Comparison of ENCODE assay signal across 31 mouse cellular contexts in the genomic region with DNA sequence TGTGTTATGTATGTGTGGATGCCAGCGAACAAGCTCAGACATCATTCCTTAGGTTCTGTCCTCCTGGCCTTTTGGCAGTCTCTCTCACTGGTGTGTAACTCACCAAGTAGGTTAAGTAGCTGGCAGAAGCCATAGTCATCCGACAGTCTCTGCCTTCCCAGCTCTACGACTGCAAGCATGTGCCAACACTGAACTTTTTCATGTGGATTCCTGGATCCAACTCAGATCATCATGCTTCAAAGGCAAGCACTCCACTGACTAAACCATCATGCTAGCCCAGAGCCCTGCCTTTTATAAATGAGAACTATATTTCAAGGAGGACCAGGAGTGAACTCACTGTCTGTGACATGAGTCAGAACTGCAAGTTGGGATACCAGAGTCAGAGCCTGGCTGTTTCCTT. TPM values are rescaled to one million over a fixed set of nuclear protein-coding genes. Genes with fewer than 3 reads are reported as not detected.
A peak's percentile ranks its signal among the peaks of the same experiment; 100 is the strongest.
DNase-seq lines count a peak whose midpoint lies in the region; ATAC-seq and TF ChIP-seq lines count a peak whose summit lies in the region.
"Had no signal": no experiment of that assay in that cellular context is flagged by ENCODE, and none has a peak within 500 bp of the region (broad histone marks: within the 10 kb centered on the region; RNA-seq: fewer than 3 reads in every experiment).

No protein-coding gene starts in this region.

- H3K9me3 ChIP-seq in kidney, embryonic 14.5 days (ENCODE audit: control insufficient read depth, low read length): no peaks in the 10 kb centered on the region
- H3K9me3 ChIP-seq: embryonic facial prominence, embryonic 13.5 days; embryonic facial prominence, embryonic 15.5 days; forebrain, embryonic 10.5 days; forebrain, embryonic 12.5 days had no signal

- no peaks in the 10 kb centered on the region for H3K36me3 ChIP-seq in kidney, embryonic 14.5 days (ENCODE audit: control insufficient read depth, insufficient read depth, low read length)
- H3K36me3 ChIP-seq: embryonic facial prominence, embryonic 13.5 days; embryonic facial prominence, embryonic 15.5 days; forebrain, embryonic 10.5 days; forebrain, embryonic 12.5 days had no signal

- H3K9ac ChIP-seq in kidney, embryonic 14.5 days (ENCODE audit: low read depth, low read length): no peak overlapping the region
- H3K9ac ChIP-seq: embryonic facial prominence, embryonic 13.5 days; embryonic facial prominence, embryonic 15.5 days; forebrain, embryonic 12.5 days had no signal

- peak; percentile 78 for DNase-seq in heart, adult 11 months
- no peak for DNase-seq in heart, postnatal 4 days
- DNase-seq in 3T3-L1 (ENCODE audit: low read depth, low spot score) (peak; percentile 74), Patski (ENCODE audit: low read depth, low spot score) (peak; percentile 19)
- peak; percentile 34 for DNase-seq in fat pad, adult 2 months (ENCODE audit: extremely low read depth, low read depth, low spot score)
- DNase-seq in layer of hippocampus, postnatal 36 days: no peak
- no peak for DNase-seq in lung, postnatal 25 days (ENCODE audit: low spot score)
- DNase-seq: adrenal gland, adult 2 months; adrenal gland, postnatal 10 days; adrenal gland, postnatal 25 days; cerebellum, adult 11 months; cerebellum, adult 18-20 months; cerebellum, adult 8-10 months; cerebellum, adult 9-11 months; cerebellum, postnatal 14 days; cerebellum, postnatal 36 days; embryo, embryonic 11 days had no signal

- H3K4me2 ChIP-seq in kidney, embryonic 14.5 days (replicated peaks; ENCODE audit: low read depth, low read length): no peak overlapping the region
- H3K4me2 ChIP-seq: embryonic facial prominence, embryonic 13.5 days; embryonic facial prominence, embryonic 15.5 days; forebrain, embryonic 12.5 days had no signal

- CTCF ChIA-PET in Patski (lab: Charles Lee): interaction anchor here (0.8 to 2.5 kb wide), 2 partner anchors 78 to 101 kb away, joined by 3 to 7 read pairs; no protein-coding TSS in a partner anchor

- H3K27ac ChIP-seq in kidney, embryonic 14.5 days (ENCODE audit: low read depth, low read length): no peak overlapping the region
- H3K27ac ChIP-seq: embryonic facial prominence, embryonic 13.5 days; embryonic facial prominence, embryonic 15.5 days; forebrain, embryonic 10.5 days; forebrain, embryonic 12.5 days had no signal

- ATAC-seq in Patski: peak; percentile 56
- no peak for ATAC-seq in kidney, embryonic 14.5 days (ENCODE audit: low FRiP score, low TSS enrichment)
- ATAC-seq: forebrain, embryonic 14.5 days; forebrain, embryonic 16.5 days had no signal

- no peaks in the 10 kb centered on the region for H3K4me1 ChIP-seq in kidney, embryonic 14.5 days (ENCODE audit: control insufficient read depth, insufficient read depth, low read length)
- H3K4me1 ChIP-seq: embryonic facial prominence, embryonic 13.5 days; forebrain, embryonic 10.5 days; forebrain, embryonic 12.5 days had no signal

- H3K27me3 ChIP-seq in Patski: no peaks in the 10 kb centered on the region
- no peaks in the 10 kb centered on the region for H3K27me3 ChIP-seq in kidney, embryonic 14.5 days (ENCODE audit: control insufficient read depth, insufficient read depth, low read length)
- H3K27me3 ChIP-seq: embryonic facial prominence, embryonic 13.5 days; embryonic facial prominence, embryonic 15.5 days; forebrain, embryonic 12.5 days had no signal

- POLR2A ChIA-PET in Patski (lab: Charles Lee): no interaction called here

- in situ Hi-C loops in Patski (cut with MboI; ENCODE audit: low pct_unique_long_range_greater_than_20kb): no loop called here

- WGBS in kidney, embryonic 14.5 days: 89% methylated on average over 3 of the region's 3 CpGs

- no peak for TF ChIP-seq CTCF in Patski (IDR thresholded peaks at IDR 0.05)

- H3K4me3 ChIP-seq in kidney, embryonic 14.5 days (ENCODE audit: low read length): no peak overlapping the region
- H3K4me3 ChIP-seq: embryonic facial prominence, embryonic 13.5 days; embryonic facial prominence, embryonic 15.5 days; forebrain, embryonic 10.5 days; forebrain, embryonic 12.5 days had no signal

RNA-seq across cellular contexts. Expression of a gene that starts 16.1 kb away (rescaled TPM):
- under 1 TPM; 0.41 to 0.43 TPM for total RNA-seq in heart, postnatal 4 days (2021)
- not detected for polyA plus RNA-seq in Patski (2021)
- total RNA-seq in layer of hippocampus, postnatal 36 days (2021): not detected
- polyA plus RNA-seq in kidney, embryonic 14.5 days (2014; fragmentation: Nextera tagmentation; extraction: Ambion mirVana): 9.7 and 10.4 TPM in 2 replicates
- total RNA-seq: common myeloid progenitor, adult 5-6 weeks; ES-E14; MEL had no signal
- polyA plus RNA-seq: embryonic facial prominence, embryonic 11.5 days; forebrain, embryonic 10.5 days; forebrain, embryonic 12.5 days; forebrain, embryonic 14.5 days; forebrain, embryonic 16.5 days had no signal

RNA-seq across cellular contexts. Expression of a gene that starts 28.0 kb away (rescaled TPM):
- total RNA-seq in heart, postnatal 4 days (2021): under 1 TPM in 1 of 2 experiments, not detected in 1; 0.86 TPM
- polyA plus RNA-seq in Patski (2021): not detected
- total RNA-seq in layer of hippocampus, postnatal 36 days (2021): under 1 TPM in 1 of 2 experiments, not detected in 1; 0.81 TPM
- 0.51 and 1.7 TPM in 2 replicates for polyA plus RNA-seq in kidney, embryonic 14.5 days (2014; fragmentation: Nextera tagmentation; extraction: Ambion mirVana)
- total RNA-seq: adrenal gland, adult 2 months; adrenal gland, postnatal 25 days; common myeloid progenitor, adult 5-6 weeks; ES-E14; MEL had no signal
- polyA plus RNA-seq: C2C12; forebrain, embryonic 16.5 days had no signal

RNA-seq across cellular contexts. Expression of a gene that starts 28.2 kb away (rescaled TPM):
- 1 to 10 TPM; 1.2 to 1.5 TPM for total RNA-seq in heart, postnatal 4 days (2021)
- polyA plus RNA-seq in Patski (2021): 9.8 TPM
- total RNA-seq in layer of hippocampus, postnatal 36 days (2021): not detected
- polyA plus RNA-seq in kidney, embryonic 14.5 days (2014; fragmentation: Nextera tagmentation; extraction: Ambion mirVana): 0.74 and 0.93 TPM in 2 replicates
- total RNA-seq: adrenal gland, postnatal 4 days; common myeloid progenitor, adult 5-6 weeks; MEL had no signal
- polyA plus RNA-seq: embryonic facial prominence, embryonic 11.5 days had no signal

RNA-seq across cellular contexts. Expression of a gene that starts 35.3 kb away (rescaled TPM):
- total RNA-seq in heart, postnatal 4 days (2021): not detected
- not detected for polyA plus RNA-seq in Patski (2021)
- total RNA-seq in layer of hippocampus, postnatal 36 days (2021): not detected
- polyA plus RNA-seq in kidney, embryonic 14.5 days (2014; fragmentation: Nextera tagmentation; extraction: Ambion mirVana): not detected in 2 replicates
- total RNA-seq: adrenal gland, adult 2 months; adrenal gland, postnatal 10 days; adrenal gland, postnatal 25 days; adrenal gland, postnatal 4 days; common myeloid progenitor, adult 5-6 weeks; ES-E14; MEL had no signal
- polyA plus RNA-seq: adrenal gland, adult 2 months; brain, embryonic 14.5 days; C2C12; embryonic facial prominence, embryonic 11.5 days; embryonic facial prominence, embryonic 13.5 days; embryonic facial prominence, embryonic 15.5 days; forebrain, embryonic 10.5 days; forebrain, embryonic 12.5 days; forebrain, embryonic 14.5 days; forebrain, embryonic 16.5 days had no signal

RNA-seq across cellular contexts. Expression of a gene that starts 38.3 kb away (rescaled TPM):
- 1 to 10 TPM; 2.1 to 4.7 TPM for total RNA-seq in heart, postnatal 4 days (2021)
- polyA plus RNA-seq in Patski (2021): 382 TPM
- total RNA-seq in layer of hippocampus, postnatal 36 days (2021): under 1 TPM in 1 of 2 experiments, not detected in 1; 0.58 TPM
- polyA plus RNA-seq in kidney, embryonic 14.5 days (2014; fragmentation: Nextera tagmentation; extraction: Ambion mirVana): 0.92 and 2.7 TPM in 2 replicates

Comparison
In these comparisons a context has a peak if more than half of its experiments do, and no peak if none do; other contexts are left out.
1. DNase-seq: peak in heart, adult 11 months (single experiment), 3T3-L1 (single experiment), Patski (single experiment) and fat pad, adult 2 months (single experiment); none in heart, postnatal 4 days (single experiment), layer of hippocampus, postnatal 36 days (0 of 2) and lung, postnatal 25 days (single experiment).